Comparison of ENCODE assay signal across 11 mouse cellular contexts in the genomic region with DNA sequence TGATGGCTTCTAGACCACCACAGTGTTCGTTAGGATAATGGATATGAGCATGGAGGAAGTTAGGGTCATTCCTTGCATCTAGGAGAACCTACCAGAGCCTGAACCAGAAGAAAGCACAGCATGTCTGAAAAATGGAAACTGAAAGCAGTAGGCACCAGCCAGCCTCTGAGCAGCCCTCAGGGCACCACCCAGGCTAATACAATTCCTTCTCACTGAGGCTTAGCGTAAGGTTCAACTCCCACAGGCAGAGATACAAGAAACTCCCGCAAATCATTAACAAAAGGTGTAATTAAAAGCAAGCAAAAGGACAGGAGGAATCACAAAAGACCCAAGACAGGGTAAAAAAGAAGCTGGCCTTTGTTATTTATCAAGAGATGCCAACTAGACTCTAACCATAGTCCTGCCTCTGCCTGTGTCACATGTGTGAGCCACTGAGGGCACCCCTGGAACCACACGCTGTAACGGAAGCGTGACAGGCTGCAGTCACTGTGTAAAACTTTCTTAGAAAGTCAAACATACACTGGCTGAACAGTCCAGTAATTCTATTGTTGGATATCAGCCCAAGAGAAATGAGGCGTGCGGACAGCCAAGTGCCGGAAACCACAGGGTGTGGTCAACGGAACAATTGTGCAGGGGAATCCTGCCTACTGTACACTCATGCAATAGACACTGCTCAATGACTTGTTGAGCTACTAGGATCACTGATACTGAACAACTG. TPM values are rescaled to one million over a fixed set of nuclear protein-coding genes. Genes with fewer than 3 reads are reported as not detected.
A peak's percentile ranks its signal among the peaks of the same experiment; 100 is the strongest.
DNase-seq lines count a peak whose midpoint lies in the region.
"Had no signal": no experiment of that assay in that cellular context is flagged by ENCODE, and none has a peak within 500 bp of the region (broad histone marks: within the 10 kb centered on the region; RNA-seq: fewer than 3 reads in every experiment).

No protein-coding gene starts in this region.

- intact Hi-C loops in left cerebral cortex, postnatal 36 days (cut with DNase I): no loop called here

- DNase-seq in 416B (ENCODE audit: low read depth): peak; percentile 96
- DNase-seq in CD4-positive helper T cell, adult 2 months (ENCODE audit: low read depth, low spot score): peak; percentile 58
- DNase-seq in induced T-regulatory cell, adult 2 months (ENCODE audit: low read depth): peak; percentile 65
- peak; percentile 72 for DNase-seq in lung, postnatal 10 days
- no peak for DNase-seq in thymus, postnatal 14 days
- DNase-seq in thymus, adult 18-20 months: no peak
- DNase-seq in left cerebral cortex, postnatal 36 days (ENCODE audit: low spot score in 2 of 2): no peak
- no peak for DNase-seq in layer of hippocampus, postnatal 14 days (ENCODE audit: low spot score in 2 of 2)
- DNase-seq: adrenal gland, postnatal 25 days; thymus, postnatal 36 days had no signal

RNA-seq across cellular contexts. Expression of gene Lrrc27, which starts 56.3 kb away (rescaled TPM):
- total RNA-seq in left cerebral cortex, postnatal 36 days (2021): 1 to 10 TPM; 6.4 TPM
- 1 to 10 TPM; 5.8 to 7.6 TPM for total RNA-seq in layer of hippocampus, postnatal 14 days (2021)

RNA-seq across cellular contexts. Expression of gene Stk32c, which starts 56.6 kb away (rescaled TPM):
- total RNA-seq in left cerebral cortex, postnatal 36 days (2021): 100 to 1,000 TPM; 182 to 198 TPM
- 10 to 100 TPM; 57.3 to 60.2 TPM for total RNA-seq in layer of hippocampus, postnatal 14 days (2021)
- total RNA-seq: neutrophil, adult 5-6 weeks had no signal

Comparison
In these comparisons a context has a peak if more than half of its experiments do, and no peak if none do; other contexts are left out.
1. DNase-seq: peak in 416B (single experiment), CD4-positive helper T cell, adult 2 months (single experiment), induced T-regulatory cell, adult 2 months (single experiment) and lung, postnatal 10 days (single experiment); none in thymus, postnatal 14 days (single experiment), thymus, adult 18-20 months (0 of 2), left cerebral cortex, postnatal 36 days (0 of 2) and layer of hippocampus, postnatal 14 days (0 of 2).